Mouse (Mus musculus): ENCODE results near the gene Fam169b. TPM values are rescaled to one million over a fixed set of nuclear protein-coding genes. Genes with fewer than 3 reads are reported as not detected.
"Not testable (repeated sequence)": the region's sequence is repeated elsewhere in the genome, so short reads cannot be mapped to it uniquely, and the experiment has no call there.

Gene Fam169b
- total RNA-seq, 2 experiments from 2014 or later = 0.26 TPM; not detected in 1

DNA sequence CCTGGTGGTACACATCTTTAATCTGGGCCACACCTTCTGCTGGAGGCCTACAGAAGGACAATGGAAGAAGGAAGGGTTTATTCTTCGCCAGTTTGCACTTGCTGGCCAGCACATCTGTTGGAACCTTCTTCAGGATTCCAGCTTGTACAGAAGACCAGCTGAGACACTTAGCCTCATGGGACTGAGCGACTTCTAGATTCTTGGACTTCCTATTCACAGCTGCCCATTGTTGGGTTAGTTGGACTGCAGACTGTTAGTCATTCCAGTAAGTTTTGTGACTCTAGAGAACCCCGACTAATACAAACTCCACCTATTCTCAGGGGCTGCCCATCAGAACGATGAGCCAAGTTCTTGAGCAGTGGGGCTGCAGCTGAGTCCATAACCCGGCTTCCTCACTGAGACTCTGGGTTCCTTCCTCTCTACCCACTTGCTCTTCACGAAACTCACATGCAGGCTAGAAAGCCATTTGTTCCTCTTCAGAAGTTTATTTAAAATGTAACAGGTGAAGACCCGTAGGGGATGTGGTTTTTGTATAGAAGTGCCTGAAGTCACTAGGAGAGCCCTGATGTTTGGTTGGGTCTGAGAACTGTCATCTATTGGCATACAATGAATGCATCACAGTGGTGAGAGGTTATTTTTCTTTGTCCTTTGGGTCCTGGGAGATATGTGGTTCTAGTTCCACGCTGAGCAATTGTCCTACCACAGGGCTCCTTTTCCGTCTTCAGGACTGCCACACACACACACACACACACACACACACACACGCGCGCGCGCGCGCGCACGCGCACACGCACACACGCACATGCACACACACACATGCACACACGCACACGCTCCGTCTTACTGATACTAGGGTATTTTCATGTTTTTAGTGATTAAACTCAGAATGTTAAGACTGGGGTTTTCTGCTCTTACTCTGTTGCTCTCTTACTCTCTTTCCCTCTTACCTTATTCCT is 13.2 kb downstream of the Fam169b start:
- no peak for DNase-seq

DNA sequence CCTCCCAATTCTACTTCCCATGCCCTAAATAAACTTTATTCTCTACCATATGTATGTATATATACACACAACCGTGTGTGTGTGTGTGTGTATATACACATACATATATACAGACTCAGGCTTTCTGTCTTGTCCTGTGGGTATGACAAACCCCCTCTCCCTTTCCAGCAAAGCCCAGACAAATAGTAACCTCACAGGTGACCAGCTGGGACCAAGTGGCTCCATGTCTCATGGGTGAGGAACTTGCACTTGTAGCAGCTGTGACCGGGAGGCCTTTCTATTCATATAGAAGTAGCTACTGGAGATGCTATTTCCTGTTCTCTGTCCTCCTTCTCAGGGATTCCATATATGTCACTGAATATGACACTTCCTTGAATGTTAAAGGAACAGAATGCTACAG is 13.9 kb downstream of the Fam169b start:
- DNase-seq = no peak

DNA sequence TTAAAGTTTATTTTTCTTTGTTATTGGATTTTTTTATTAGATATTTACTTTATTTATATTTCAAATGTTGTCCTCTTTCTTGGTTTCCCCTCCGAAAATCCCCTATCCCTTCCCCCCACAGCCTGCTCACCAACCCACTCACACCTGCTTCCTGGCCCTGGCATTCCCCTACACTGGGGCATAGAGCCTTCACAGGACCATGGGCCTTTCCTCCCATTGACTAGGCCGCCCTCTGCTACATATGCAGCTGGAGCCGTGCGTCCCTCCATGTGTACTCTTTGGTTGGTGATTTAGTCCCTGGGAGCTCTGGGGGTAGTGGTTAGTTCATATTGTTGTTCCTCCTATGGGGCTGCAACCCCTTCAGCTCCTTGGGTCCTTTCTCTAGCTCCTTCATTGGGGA is 14.4 kb downstream of the Fam169b start:
- DNase-seq = not testable (repeated sequence)

GRCm38 (mm10) chr7:68289081-68289480 is 15.4 kb downstream of the Fam169b start:
- DNase-seq = no peak

DNA sequence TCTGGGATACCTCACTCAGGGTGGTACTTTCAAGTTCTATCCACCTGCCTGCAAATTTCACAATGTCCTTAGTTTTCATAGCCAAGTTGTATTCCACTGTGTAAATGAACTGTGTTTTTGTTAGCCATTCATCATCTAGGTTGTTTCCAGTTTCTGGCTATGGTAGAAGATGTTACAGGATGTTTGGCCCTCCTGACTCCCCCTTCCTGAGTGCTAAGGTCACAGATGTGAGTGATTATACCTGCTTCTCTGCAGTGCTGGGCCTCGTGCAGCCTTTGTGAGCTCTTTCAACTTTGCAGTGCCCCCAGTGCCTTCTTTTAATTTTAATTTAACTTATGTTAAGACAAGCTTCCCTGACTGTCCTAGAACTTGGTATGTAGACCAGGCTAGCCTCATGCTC is 18.0 kb downstream of the Fam169b start:
- no peak for DNase-seq

GRCm38 (mm10) chr7:68293997-68294789 is 20.6 kb downstream of the Fam169b start:
- no peak for DNase-seq

DNA sequence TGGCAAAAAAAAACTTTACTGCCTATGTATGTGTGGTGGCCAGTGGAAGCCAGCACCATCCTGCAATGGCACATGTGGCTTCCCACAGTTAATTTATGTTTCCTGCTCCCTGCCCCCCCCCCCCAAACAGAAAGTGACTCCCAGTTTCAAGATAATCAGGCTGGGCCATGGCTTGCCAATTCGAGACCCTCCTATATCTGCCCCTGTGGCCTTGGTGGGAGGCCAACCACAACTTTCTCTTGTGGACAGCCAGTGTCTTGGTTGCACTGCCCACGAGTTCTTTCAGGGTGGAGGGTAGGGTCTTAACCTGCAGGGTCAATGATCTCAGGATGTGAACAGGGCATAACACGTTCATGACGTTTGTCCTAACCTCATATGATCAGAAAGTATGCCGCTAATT is 22.8 kb downstream of the Fam169b start:
- no peak for DNase-seq

- no peak for DNase-seq
Measured at GRCm38 (mm10) chr7:68298381-68299076, 24.9 kb downstream of the Fam169b start.

GRCm38 (mm10) chr7:68301160-68301559 is 27.5 kb downstream of the Fam169b start:
- peak; percentile 25 to 27 for DNase-seq

GRCm38 (mm10) chr7:68302586-68303433 is 29.2 kb downstream of the Fam169b start:
- peak; percentile 52 to 73 for DNase-seq

- DNase-seq = no peak
Measured at GRCm38 (mm10) chr7:68303685-68304084, 30.0 kb downstream of the Fam169b start.

- DNase-seq = no peak
Measured at GRCm38 (mm10) chr7:68305781-68306575, 32.3 kb downstream of the Fam169b start.

DNA sequence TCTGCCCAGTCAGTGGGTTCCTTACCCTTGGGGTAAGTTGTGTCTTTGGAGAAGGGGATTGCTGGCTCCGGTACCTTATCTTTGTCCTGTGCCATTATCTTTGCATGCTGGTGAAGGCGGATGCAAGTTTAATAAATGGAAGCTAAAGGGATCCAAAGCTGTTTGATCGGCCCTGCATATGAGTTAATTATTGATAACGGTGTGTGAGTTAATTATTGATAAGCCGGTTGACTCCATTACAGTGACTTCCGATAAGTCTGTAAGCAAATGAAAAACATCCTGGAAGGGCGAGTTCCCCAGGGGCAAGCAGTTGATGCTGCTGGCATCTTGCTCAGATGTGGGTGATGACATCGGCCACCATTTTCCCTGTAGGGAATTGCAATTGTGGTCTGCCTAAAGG is 33.1 kb downstream of the Fam169b start:
- DNase-seq = no peak

DNA sequence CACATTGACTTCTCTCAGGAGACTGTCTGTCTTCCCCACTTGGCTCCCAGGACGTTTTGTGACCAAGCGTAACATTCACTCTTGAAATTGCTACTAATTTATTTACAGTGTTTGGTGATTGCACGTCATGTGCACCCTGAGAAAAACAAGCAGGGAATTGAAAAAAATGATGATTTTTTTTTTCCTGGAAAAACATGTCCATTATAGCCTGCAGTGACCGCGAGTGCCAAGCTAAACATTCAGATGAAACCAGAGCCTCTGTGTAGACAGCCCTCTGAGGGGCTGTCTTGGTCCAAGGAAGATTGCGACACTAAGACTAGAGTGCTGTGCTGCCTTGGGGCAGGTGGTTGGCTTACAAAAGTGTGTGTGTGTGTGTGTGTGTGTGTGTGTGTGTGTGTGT is 37.8 kb downstream of the Fam169b start:
- peak in 1 of 2 experiments; percentile 9 for DNase-seq

- no peak for DNase-seq
Measured at GRCm38 (mm10) chr7:68312395-68312794, 38.8 kb downstream of the Fam169b start.

DNA sequence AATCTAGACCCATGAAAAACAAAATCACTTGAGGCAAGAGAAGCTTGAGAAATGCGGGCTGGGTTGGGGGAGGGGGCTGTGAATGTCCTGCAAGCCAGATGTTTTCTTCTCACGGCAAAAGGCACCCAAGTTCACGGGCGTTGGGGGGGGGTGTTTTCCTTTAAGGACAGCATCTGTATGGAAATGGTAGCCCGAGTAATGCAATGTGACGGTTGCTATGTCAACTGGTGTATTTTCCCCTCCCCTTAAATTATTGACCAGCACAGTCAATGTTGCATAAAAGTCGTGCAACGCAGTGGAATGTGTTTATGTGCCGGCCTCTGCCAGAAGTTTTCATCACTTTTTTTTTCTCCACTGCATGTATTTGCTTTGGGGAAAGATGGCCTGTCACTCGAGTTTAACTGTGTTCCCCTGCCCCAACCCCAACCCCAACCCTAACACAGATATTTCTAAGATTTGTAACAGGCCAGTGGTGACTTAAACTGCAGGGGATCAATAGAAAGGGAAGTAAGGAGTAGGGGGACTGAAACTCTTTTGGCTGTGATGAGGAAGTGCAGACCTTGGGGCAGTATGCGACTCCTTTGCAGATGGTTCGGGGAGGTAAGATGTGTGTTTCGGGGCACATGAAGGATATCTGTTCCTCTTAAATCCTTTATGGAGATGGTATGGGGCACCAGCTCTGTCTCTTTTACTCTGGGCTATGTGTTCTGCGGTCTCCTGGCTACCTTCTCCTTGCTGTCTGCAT is 39.6 kb downstream of the Fam169b start:
- no peak for DNase-seq

- DNase-seq = no peak
Measured at GRCm38 (mm10) chr7:68314286-68314685, 40.6 kb downstream of the Fam169b start.

DNA sequence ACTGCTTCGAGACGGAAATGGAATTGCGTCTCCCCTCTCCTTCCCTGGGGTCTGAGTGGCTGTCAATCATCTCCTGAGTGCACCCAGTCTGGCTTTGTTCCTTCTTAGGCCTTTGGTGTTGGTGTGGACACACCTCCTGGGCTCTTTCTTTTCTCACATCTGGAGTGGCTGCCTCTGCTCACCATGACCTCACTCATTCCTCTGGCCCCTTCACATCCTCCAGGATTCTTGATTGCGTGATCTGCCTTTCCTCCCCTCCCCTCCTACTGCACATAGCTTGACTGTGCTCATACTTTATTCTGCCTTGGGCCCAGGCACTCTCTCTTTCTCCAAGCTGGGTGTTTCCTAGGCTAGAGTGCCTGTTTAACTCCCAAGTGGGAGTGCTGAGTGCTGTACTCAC is 41.4 kb downstream of the Fam169b start:
- DNase-seq = no peak

- DNase-seq = no peak
Measured at GRCm38 (mm10) chr7:68318006-68318788, 44.6 kb downstream of the Fam169b start.

Data from adrenal gland, postnatal 36 days (tissue).